Mouse (Mus musculus) heart, embryonic 12.5 days (tissue): ENCODE data around the gene Aaed1. TPM values are rescaled to one million over a fixed set of nuclear protein-coding genes. Genes with fewer than 3 reads are reported as not detected.

Experiments used
- ATAC-seq: fragments of 200-750 bp; cut with Nextera tagmentation; 2 replicates; pipeline ENCODE4 v1.8.0; 2017; ENCODE audit warnings: moderate TSS enrichment, moderate library complexity; ENCODE audit not compliant: insufficient number of reproducible peaks, low FRiP score
- H3K27ac ChIP-seq: fragments of 300-500 bp; sonication (generic); 2 replicates; pipeline ENCODE4 v1.5.1; 2016; ENCODE audit warnings: mild to moderate bottlenecking, moderate library complexity; ENCODE audit not compliant: poor library complexity, severe bottlenecking
- H3K27me3 ChIP-seq: fragments of 300-500 bp; sonication (generic); replicated peaks from 2 replicates; pipeline ENCODE4 v1.6.1; 2016; ENCODE audit warnings: mild to moderate bottlenecking, moderate library complexity
- H3K36me3 ChIP-seq: fragments of 300-500 bp; sonication (generic); 2 replicates; pipeline ENCODE4 v1.6.1; 2016; ENCODE audit warnings: mild to moderate bottlenecking, moderate library complexity
- H3K4me1 ChIP-seq: fragments of 300-500 bp; sonication (generic); replicated peaks from 2 replicates; pipeline ENCODE4 v1.6.1; 2016; ENCODE audit warnings: mild to moderate bottlenecking
- H3K4me2 ChIP-seq: fragments of 300-500 bp; sonication (generic); 2 replicates; pipeline ENCODE4 v1.6.1; 2016; ENCODE audit warnings: mild to moderate bottlenecking, moderate library complexity
- H3K4me3 ChIP-seq: fragments of 300-500 bp; sonication (generic); 2 replicates; pipeline ENCODE4 v1.5.1; 2016; ENCODE audit warnings: mild to moderate bottlenecking
- H3K9ac ChIP-seq: fragments of 300-500 bp; sonication (generic); 2 replicates; pipeline ENCODE4 v1.6.1; 2016; ENCODE audit warnings: mild to moderate bottlenecking, moderate library complexity
- H3K9me3 ChIP-seq: fragments of 300-500 bp; sonication (generic); replicated peaks from 2 replicates; pipeline ENCODE4 v1.6.1; 2016; ENCODE audit warnings: mild to moderate bottlenecking, moderate library complexity
- WGBS: fragments of 180-500 bp; shearing (Covaris S2); methylation state at CpG from one replicate; pipeline ENCODE4 v1.1.7; 2016; 5-methylcytosine and 5-hydroxymethylcytosine counted together
- polyA plus RNA-seq: library from polyadenylated mRNA; unstranded; fragments of >200 nt; fragmentation: Nextera tagmentation; extraction: Ambion mirVana; gene quantifications from 2 replicates; pipeline ENCODE4 v1.2.1, GENCODE M21; 2016

Gene Aaed1
- polyA plus RNA-seq, 1 experiment from 2014 or later: 89.0 TPM

DNA sequence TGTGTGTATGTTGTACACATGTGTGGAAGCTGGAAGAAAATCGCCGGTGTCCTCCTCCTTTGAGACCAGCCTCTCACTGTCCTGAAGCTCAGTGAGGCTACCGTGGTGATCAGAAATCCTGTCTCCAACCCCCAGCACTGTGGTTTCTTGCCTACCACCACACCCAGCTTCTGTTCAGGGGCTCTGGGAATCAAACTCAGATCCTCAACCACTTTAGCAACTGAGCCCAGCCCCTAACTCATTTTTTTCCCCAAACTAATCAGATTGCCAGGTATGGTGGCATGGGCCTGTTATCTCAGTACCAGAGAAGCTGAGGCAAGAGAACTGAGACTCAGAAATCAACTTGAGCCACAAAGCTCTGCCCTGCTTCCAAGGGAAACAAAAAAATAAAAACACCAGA lies 76.7 kb downstream of the Aaed1 start:
- 66% methylated on average over 3 of the region's 3 CpGs for WGBS
- Histone ChIP-seq H3K9me3 (no peaks in the 10 kb centered on the region), H3K27me3 (no peaks in the 10 kb centered on the region), H3K4me3 (no peak overlapping the region), H3K4me2 (no peak overlapping the region), H3K27ac (0 out of 2 replicates have a peak overlapping the region, but pooled peaks have one; percentile 54), H3K9ac (no peak overlapping the region), H3K36me3 (0 out of 2 replicates have a peak, but pooled peaks cover 2% of the 10 kb centered on the region), H3K4me1 (peaks cover 47% of the 10 kb centered on the region)
- no peak for ATAC-seq

DNA sequence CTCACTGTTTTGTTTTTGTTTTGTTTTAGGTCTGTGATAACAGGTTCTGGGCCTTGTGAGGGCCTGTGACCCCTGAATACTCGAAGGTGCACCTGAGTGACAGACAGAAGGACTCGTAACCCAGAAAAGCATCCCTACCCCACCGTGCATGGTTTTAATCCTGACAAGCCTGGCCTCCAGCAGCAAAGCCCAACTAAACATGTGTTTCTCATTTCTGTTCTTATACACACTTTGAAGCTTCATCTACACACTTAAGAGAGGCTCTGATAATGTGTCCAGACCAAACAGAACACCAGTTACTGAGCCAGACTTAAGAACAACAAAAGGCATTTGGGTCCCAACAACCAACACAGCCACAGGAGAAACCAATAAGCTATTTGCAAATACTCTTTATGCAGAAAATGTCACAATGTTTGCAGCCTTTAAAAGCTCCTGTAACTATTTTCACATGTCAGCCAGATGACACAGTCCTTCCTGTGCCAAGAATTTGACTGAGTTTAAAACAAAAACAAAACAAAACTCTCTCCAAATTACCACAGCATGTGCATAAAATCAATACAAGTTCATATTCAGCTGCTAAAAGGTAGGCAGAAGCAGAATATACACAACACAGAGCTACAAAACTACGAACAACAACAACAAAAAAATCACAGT lies 77.3 kb downstream of the Aaed1 start:
- no peak overlapping the region for H3K9ac ChIP-seq
- no peaks in the 10 kb centered on the region for H3K9me3 ChIP-seq
- H3K4me1 ChIP-seq: peaks cover 42% of the 10 kb centered on the region
- WGBS: 38% methylated on average over 4 of the region's 4 CpGs
- 0 out of 2 replicates have a peak, but pooled peaks cover 2% of the 10 kb centered on the region for H3K36me3 ChIP-seq
- H3K27me3 ChIP-seq: no peaks in the 10 kb centered on the region
- H3K27ac ChIP-seq: peak overlapping the region; percentile 54; the same call in 1 of the 2 replicates
- H3K4me2 ChIP-seq: no peak overlapping the region
- no peak for ATAC-seq
- no peak overlapping the region for H3K4me3 ChIP-seq

DNA sequence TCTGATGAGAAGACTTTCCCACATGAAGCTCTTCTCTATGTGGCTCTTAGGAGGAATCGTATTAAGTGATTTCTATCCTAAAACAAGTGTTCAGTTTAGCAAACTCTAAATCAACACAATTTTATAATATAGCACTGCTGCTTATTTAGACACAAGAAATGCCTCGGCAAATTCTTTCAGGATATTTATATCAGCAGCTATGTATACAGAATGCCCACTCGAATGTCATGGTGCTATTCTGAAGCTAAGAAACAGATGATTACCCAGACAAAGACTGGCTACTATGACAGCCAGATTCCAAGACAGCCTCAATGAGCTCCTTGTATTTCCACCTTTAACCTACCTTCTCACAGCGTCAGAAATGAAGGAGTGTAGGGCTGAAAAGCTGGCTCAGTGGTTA lies 79.4 kb downstream of the Aaed1 start:
- H3K27ac ChIP-seq: no peak overlapping the region
- no peak overlapping the region for H3K4me2 ChIP-seq
- H3K4me1 ChIP-seq: peaks cover 35% of the 10 kb centered on the region
- WGBS: 81% methylated on average over 4 of the region's 4 CpGs
- H3K27me3 ChIP-seq: no peaks in the 10 kb centered on the region
- no peak overlapping the region for H3K9ac ChIP-seq
- H3K4me3 ChIP-seq: no peak overlapping the region
- no peaks in the 10 kb centered on the region for H3K9me3 ChIP-seq
- ATAC-seq: no peak
- 0 out of 2 replicates have a peak, but pooled peaks cover 2% of the 10 kb centered on the region for H3K36me3 ChIP-seq

DNA sequence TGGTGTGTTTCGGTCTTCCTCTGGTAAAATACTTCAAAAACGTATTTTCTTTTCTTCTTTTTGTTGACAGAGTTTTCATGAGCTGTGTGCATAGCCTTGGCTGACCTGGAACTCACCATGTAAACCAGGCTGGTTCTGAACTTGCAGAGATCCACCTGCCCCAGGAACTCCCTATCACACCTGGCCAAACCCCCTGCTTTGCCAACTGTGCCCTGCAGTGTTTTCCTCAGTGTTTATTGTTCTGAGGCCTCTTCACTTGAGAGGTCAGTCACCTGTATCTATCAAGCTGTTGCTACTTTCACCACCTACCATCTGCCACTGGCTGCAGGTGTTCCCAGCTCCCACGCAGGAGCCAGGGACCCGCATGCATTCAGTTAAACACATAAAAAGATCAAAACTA lies 85.8 kb downstream of the Aaed1 start:
- WGBS: 86% methylated on average over 4 of the region's 4 CpGs
- H3K27me3 ChIP-seq: no peaks in the 10 kb centered on the region
- no peaks in the 10 kb centered on the region; the same call in 1 of the 2 replicates for H3K36me3 ChIP-seq
- ATAC-seq: no peak
- no peaks in the 10 kb centered on the region for H3K9me3 ChIP-seq
- H3K4me2 ChIP-seq: no peak overlapping the region
- H3K4me3 ChIP-seq: no peak overlapping the region
- peaks cover 10% of the 10 kb centered on the region; the same call in 1 of the 2 replicates for H3K4me1 ChIP-seq
- H3K27ac ChIP-seq: no peak overlapping the region
- H3K9ac ChIP-seq: no peak overlapping the region

DNA sequence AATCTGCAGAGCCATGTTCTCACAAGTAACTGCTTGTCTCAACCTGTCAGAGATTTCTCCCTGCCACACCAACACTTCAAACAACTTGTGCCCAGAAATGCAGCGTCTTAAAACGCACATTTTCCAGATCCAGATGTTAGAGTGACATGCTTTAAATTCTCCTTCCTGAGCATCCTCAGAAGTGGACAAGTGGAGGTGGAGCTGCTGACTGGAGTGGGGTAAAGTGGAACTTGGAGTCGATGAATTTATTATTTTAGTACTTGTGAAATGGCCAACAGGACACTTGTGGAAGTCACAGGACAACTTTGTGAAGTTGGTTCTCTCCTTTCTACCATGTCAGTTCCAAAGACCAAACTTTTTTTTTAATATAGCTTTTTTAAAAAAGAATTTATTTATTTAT lies 86.8 kb downstream of the Aaed1 start:
- Histone ChIP-seq H3K4me1 (peaks cover 10% of the 10 kb centered on the region; the same call in 1 of the 2 replicates), H3K9me3 (no peaks in the 10 kb centered on the region), H3K27ac (no peak overlapping the region), H3K36me3 (no peaks in the 10 kb centered on the region; the same call in 1 of the 2 replicates), H3K4me3 (no peak overlapping the region), H3K9ac (no peak overlapping the region), H3K27me3 (no peaks in the 10 kb centered on the region), H3K4me2 (no peak overlapping the region)
- WGBS: 57% methylated on average over 3 of the region's 3 CpGs
- ATAC-seq: no peak

Other genes starting within 250 kb of the Aaed1 start
- gene Hsd17b3, start 223.5 kb downstream of the Aaed1 start, polyA plus RNA-seq: not detected in 2 replicates
- gene Slc35d2, start 183.3 kb downstream of the Aaed1 start, polyA plus RNA-seq: 8.6 and 9.5 TPM in 2 replicates
- 28.8 and 29.7 TPM in 2 replicates for gene Zfp367, start 159.5 kb downstream of the Aaed1 start, polyA plus RNA-seq
- gene Habp4, start 150.9 kb downstream of the Aaed1 start, polyA plus RNA-seq: 69.8 and 75.7 TPM in 2 replicates
- gene Cdc14b, start 37.4 kb downstream of the Aaed1 start, polyA plus RNA-seq: 21.7 and 22.1 TPM in 2 replicates
- 266 and 280 TPM in 2 replicates for gene Ctsl, start 58.2 kb upstream of the Aaed1 start, polyA plus RNA-seq
- 3.9 and 4.0 TPM in 2 replicates for gene Cdk20, start 119.6 kb upstream of the Aaed1 start, polyA plus RNA-seq
- not detected in 2 replicates for gene Fam240b, start 185.1 kb upstream of the Aaed1 start, polyA plus RNA-seq